Mouse (Mus musculus) heart, adult 9 months (tissue): ENCODE results near the gene Wsb1.
A peak's percentile ranks its signal among the peaks of the same experiment; 100 is the strongest.
"Not testable (repeated sequence)": the region's sequence is repeated elsewhere in the genome, so short reads cannot be mapped to it uniquely, and the experiment has no call there.

ENCODE experiments used
- DNase-seq, 2 experiments: peaks; one replicate each; pipeline ENCODE4 v3.0.0; 2022; ENCODE audit warnings: low spot score in 2 of 2

The Wsb1 gene

GRCm38 (mm10) chr11:79254391-79255098 lies at the start of gene Wsb1:
TSS of gene Wsb1 (minus strand) at chr11:79254671.
- DNase-seq, result peak; percentile 94

- DNase-seq, result not testable (repeated sequence)
Measured at GRCm38 (mm10) chr11:79304245-79304644, 49.8 kb upstream of the Wsb1 start.

GRCm38 (mm10) chr11:79303109-79303508 lies 48.6 kb upstream of the Wsb1 start:
- no peak for DNase-seq

GRCm38 (mm10) chr11:79299719-79300431 lies 45.4 kb upstream of the Wsb1 start:
- no peak for DNase-seq

GRCm38 (mm10) chr11:79296856-79297491 lies 42.5 kb upstream of the Wsb1 start, which contains the start of gene Gm9964:
TSS of gene Gm9964 (minus strand) at chr11:79296906.
- DNase-seq, result no peak

GRCm38 (mm10) chr11:79296167-79296566 lies 41.7 kb upstream of the Wsb1 start:
- peak in 1 of 2 experiments; percentile 47 for DNase-seq

GRCm38 (mm10) chr11:79293971-79294370 lies 39.5 kb upstream of the Wsb1 start:
- DNase-seq, result no peak

GRCm38 (mm10) chr11:79293025-79293424 lies 38.6 kb upstream of the Wsb1 start:
- DNase-seq, result no peak

GRCm38 (mm10) chr11:79292130-79292529 lies 37.7 kb upstream of the Wsb1 start:
- no peak for DNase-seq

GRCm38 (mm10) chr11:79291651-79292050 lies 37.2 kb upstream of the Wsb1 start:
- no peak for DNase-seq

- DNase-seq, result peak in 1 of 2 experiments; percentile 47
Measured at GRCm38 (mm10) chr11:79290473-79290872, 36.0 kb upstream of the Wsb1 start.

GRCm38 (mm10) chr11:79288913-79289640 lies 34.6 kb upstream of the Wsb1 start:
- no peak for DNase-seq

- no peak for DNase-seq
Measured at GRCm38 (mm10) chr11:79288278-79288843, 33.9 kb upstream of the Wsb1 start.

- peak; percentile 51 to 62 for DNase-seq
Measured at GRCm38 (mm10) chr11:79287447-79287846, 33.0 kb upstream of the Wsb1 start.

GRCm38 (mm10) chr11:79286305-79286799 lies 31.9 kb upstream of the Wsb1 start:
- no peak for DNase-seq

GRCm38 (mm10) chr11:79283350-79284030 lies 29.0 kb upstream of the Wsb1 start:
- DNase-seq, result no peak

- DNase-seq, result peak in 1 of 2 experiments; percentile 50
Measured at GRCm38 (mm10) chr11:79281396-79281795, 26.9 kb upstream of the Wsb1 start.

GRCm38 (mm10) chr11:79279732-79280405 lies 25.4 kb upstream of the Wsb1 start:
- peak; percentile 31 to 37 for DNase-seq

GRCm38 (mm10) chr11:79273757-79274156 lies 19.3 kb upstream of the Wsb1 start:
- no peak for DNase-seq

- DNase-seq, result no peak
Measured at GRCm38 (mm10) chr11:79273039-79273438, 18.6 kb upstream of the Wsb1 start.
